Mouse (Mus musculus): Measurements from ENCODE around the gene Nol7. TPM values are rescaled to one million over a fixed set of nuclear protein-coding genes. Genes with fewer than 3 reads are reported as not detected.

Gene Nol7
- polyA plus RNA-seq, 1 experiment from 2014 or later = 152 TPM

- whole genome bisulfite sequencing = 92% methylated on average over 4 of the region's 4 CpGs
- Histone ChIP-seq H3K9me3 (ENCODE audit: control insufficient read depth, low read length) (no peaks in the 10 kb centered on the region), H3K9ac (replicated peaks; ENCODE audit: low read depth, low read length) (no peak overlapping the region), H3K27ac (ENCODE audit: low read length) (no peak overlapping the region), H3K36me3 (ENCODE audit: control insufficient read depth, insufficient read depth) (no peaks in the 10 kb centered on the region), H3K27me3 (replicated peaks; ENCODE audit: control insufficient read depth, insufficient read depth, low read length) (no peaks in the 10 kb centered on the region), H3K4me1 (replicated peaks; ENCODE audit: control insufficient read depth, insufficient read depth, low read length) (0 out of 2 replicates have a peak, but pooled peaks cover 6% of the 10 kb centered on the region), H3K4me3 (replicated peaks; ENCODE audit: low read length) (no peak overlapping the region), H3K4me2 (ENCODE audit: low read length) (no peak overlapping the region)
- ATAC-seq = no peak
Observed at GRCm38 (mm10) chr13:43445754-43446153, 47.6 kb downstream of the Nol7 start.

DNA sequence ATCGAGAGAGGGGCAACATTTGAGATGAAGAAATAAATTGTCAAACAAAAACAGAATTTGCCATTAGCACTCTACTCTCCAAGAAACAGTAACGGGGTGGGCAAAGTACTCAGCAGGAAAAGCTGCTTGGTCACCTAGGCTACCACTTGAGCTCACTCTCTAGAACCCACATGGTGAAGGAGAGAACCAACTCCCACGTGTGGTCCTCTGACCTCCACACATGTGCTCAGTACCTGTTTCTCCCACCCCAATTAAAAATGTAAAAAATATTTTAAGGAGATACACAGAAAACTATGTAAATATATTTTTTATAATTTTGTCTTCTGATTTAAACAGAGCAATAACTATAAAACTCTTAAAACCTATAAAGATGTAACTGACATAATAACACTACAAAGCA is 49.5 kb downstream of the Nol7 start:
- H3K27ac ChIP-seq (ENCODE audit: low read length) = no peak overlapping the region
- no peaks in the 10 kb centered on the region for H3K9me3 ChIP-seq (ENCODE audit: control insufficient read depth, low read length)
- H3K27me3 ChIP-seq (replicated peaks; ENCODE audit: control insufficient read depth, insufficient read depth, low read length) = no peaks in the 10 kb centered on the region
- peaks cover 3% of the 10 kb centered on the region for H3K4me1 ChIP-seq (replicated peaks; ENCODE audit: control insufficient read depth, insufficient read depth, low read length)
- H3K4me2 ChIP-seq (ENCODE audit: low read length) = no peak overlapping the region
- H3K4me3 ChIP-seq (replicated peaks; ENCODE audit: low read length) = no peak overlapping the region
- no peak for ATAC-seq
- no peak overlapping the region for H3K9ac ChIP-seq (replicated peaks; ENCODE audit: low read depth, low read length)
- WGBS = 83% methylated on average over 3 of the region's 3 CpGs
- no peaks in the 10 kb centered on the region for H3K36me3 ChIP-seq (ENCODE audit: control insufficient read depth, insufficient read depth)

DNA sequence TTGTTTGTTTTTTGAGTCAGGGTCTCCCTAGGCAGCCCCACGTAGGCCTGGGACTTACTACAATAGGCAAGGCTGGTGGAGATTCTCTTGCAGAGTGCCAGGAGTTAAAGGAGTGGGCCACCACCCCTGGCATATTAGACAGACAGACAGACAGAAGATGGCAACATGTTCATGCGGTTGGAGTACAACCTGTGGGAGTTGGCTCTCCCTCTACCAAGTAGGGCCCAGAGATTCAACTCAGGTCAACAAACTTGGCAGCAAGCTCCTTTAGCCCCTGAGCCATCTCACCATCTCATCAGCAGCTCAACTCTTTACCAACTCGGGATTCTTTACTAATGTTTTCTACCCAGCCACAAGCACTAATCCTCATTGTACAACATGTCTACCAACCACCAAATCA is 52.5 kb downstream of the Nol7 start:
- WGBS = 90% methylated on average over 3 of the region's 3 CpGs
- Histone ChIP-seq H3K4me2 (ENCODE audit: low read length) (no peak overlapping the region), H3K9me3 (ENCODE audit: control insufficient read depth, low read length) (no peaks in the 10 kb centered on the region), H3K27me3 (replicated peaks; ENCODE audit: control insufficient read depth, insufficient read depth, low read length) (no peaks in the 10 kb centered on the region), H3K4me3 (replicated peaks; ENCODE audit: low read length) (no peak overlapping the region), H3K9ac (replicated peaks; ENCODE audit: low read depth, low read length) (no peak overlapping the region), H3K27ac (ENCODE audit: low read length) (no peak overlapping the region), H3K4me1 (replicated peaks; ENCODE audit: control insufficient read depth, insufficient read depth, low read length) (peaks cover 6% of the 10 kb centered on the region), H3K36me3 (ENCODE audit: control insufficient read depth, insufficient read depth) (no peaks in the 10 kb centered on the region)
- ATAC-seq = no peak

GRCm38 (mm10) chr13:43452177-43452576 is 54.0 kb downstream of the Nol7 start:
- H3K9ac ChIP-seq (replicated peaks; ENCODE audit: low read depth, low read length) = no peak overlapping the region
- no peaks in the 10 kb centered on the region for H3K36me3 ChIP-seq (ENCODE audit: control insufficient read depth, insufficient read depth)
- 81% methylated on average over 2 of the region's 2 CpGs for WGBS
- no peak overlapping the region for H3K4me3 ChIP-seq (replicated peaks; ENCODE audit: low read length)
- no peaks in the 10 kb centered on the region for H3K27me3 ChIP-seq (replicated peaks; ENCODE audit: control insufficient read depth, insufficient read depth, low read length)
- no peak overlapping the region for H3K4me2 ChIP-seq (ENCODE audit: low read length)
- peaks cover 6% of the 10 kb centered on the region for H3K4me1 ChIP-seq (replicated peaks; ENCODE audit: control insufficient read depth, insufficient read depth, low read length)
- no peak overlapping the region for H3K27ac ChIP-seq (ENCODE audit: low read length)
- no peak for ATAC-seq
- no peaks in the 10 kb centered on the region for H3K9me3 ChIP-seq (ENCODE audit: control insufficient read depth, low read length)

DNA sequence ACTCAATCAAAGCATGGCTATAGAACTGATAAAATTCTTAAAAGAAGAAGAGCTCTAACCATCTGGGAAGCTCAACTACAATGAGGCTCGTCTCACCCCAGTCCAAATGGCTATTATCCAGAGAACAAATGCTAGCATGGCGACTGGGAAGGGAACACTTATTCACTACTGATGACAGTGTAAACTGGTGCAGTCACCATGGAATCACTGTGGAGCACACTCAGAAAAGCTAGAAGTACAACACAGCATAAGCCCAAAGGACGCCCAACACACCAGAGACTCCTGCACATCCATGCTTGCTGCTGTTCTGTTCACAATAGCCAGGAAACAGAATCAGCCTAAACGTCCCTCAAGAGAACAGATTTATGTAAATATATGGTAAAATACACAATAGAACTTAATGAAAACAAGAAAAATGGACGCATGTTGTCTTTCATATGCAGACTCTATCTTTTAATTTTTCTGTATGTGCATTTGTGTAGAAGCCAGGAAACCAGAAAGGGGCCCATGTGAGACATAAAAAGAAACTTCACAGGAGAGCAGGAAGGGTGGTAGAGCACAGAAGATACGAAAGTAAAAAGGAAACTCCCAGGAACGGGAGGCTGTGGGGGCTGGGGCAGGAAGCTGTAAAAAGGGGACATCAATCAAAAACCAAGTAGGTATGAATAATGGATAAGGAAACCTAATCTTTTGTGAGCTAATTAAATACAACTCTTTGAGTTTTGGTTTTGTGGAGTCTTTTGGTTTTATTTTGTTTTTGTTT is 54.8 kb downstream of the Nol7 start:
- Histone ChIP-seq H3K4me1 (replicated peaks; ENCODE audit: control insufficient read depth, insufficient read depth, low read length) (peaks cover 6% of the 10 kb centered on the region), H3K27ac (ENCODE audit: low read length) (no peak overlapping the region), H3K4me2 (ENCODE audit: low read length) (no peak overlapping the region), H3K36me3 (ENCODE audit: control insufficient read depth, insufficient read depth) (no peaks in the 10 kb centered on the region), H3K9me3 (ENCODE audit: control insufficient read depth, low read length) (no peaks in the 10 kb centered on the region), H3K9ac (replicated peaks; ENCODE audit: low read depth, low read length) (no peak overlapping the region), H3K4me3 (replicated peaks; ENCODE audit: low read length) (no peak overlapping the region), H3K27me3 (replicated peaks; ENCODE audit: control insufficient read depth, insufficient read depth, low read length) (no peaks in the 10 kb centered on the region)
- WGBS = 28% methylated on average over 7 of the region's 7 CpGs
- no peak for ATAC-seq

- ATAC-seq = no peak
- Histone ChIP-seq H3K9me3 (ENCODE audit: control insufficient read depth, low read length) (no peaks in the 10 kb centered on the region), H3K27me3 (replicated peaks; ENCODE audit: control insufficient read depth, insufficient read depth, low read length) (no peaks in the 10 kb centered on the region), H3K9ac (replicated peaks; ENCODE audit: low read depth, low read length) (no peak overlapping the region), H3K4me1 (replicated peaks; ENCODE audit: control insufficient read depth, insufficient read depth, low read length) (peaks cover 6% of the 10 kb centered on the region), H3K4me2 (ENCODE audit: low read length) (no peak overlapping the region), H3K4me3 (replicated peaks; ENCODE audit: low read length) (no peak overlapping the region), H3K27ac (ENCODE audit: low read length) (no peak overlapping the region), H3K36me3 (ENCODE audit: control insufficient read depth, insufficient read depth) (no peaks in the 10 kb centered on the region)
- 86% methylated on average over 7 of the region's 7 CpGs for WGBS
Observed at GRCm38 (mm10) chr13:43454431-43454830, 56.2 kb downstream of the Nol7 start.

Other genes with a start within 250 kb of the Nol7 start
- 81.5 and 81.9 TPM in 2 replicates for gene Tbc1d7, start 226.9 kb upstream of the Nol7 start, polyA plus RNA-seq (2015; fragmentation: Nextera tagmentation; extraction: Ambion mirVana)
- 2.1 and 2.3 TPM in 2 replicates for gene Gfod1, start 94.2 kb upstream of the Nol7 start, polyA plus RNA-seq (2015; fragmentation: Nextera tagmentation; extraction: Ambion mirVana)
- 38.7 TPM in 2 replicates for gene Sirt5, start 32.9 kb upstream of the Nol7 start, polyA plus RNA-seq (2015; fragmentation: Nextera tagmentation; extraction: Ambion mirVana)
- 11.9 and 12.1 TPM in 2 replicates for gene Ranbp9, start 82.9 kb downstream of the Nol7 start, polyA plus RNA-seq (2015; fragmentation: Nextera tagmentation; extraction: Ambion mirVana)
- 6.9 TPM in 2 replicates for gene Mcur1, start 161.8 kb downstream of the Nol7 start, polyA plus RNA-seq (2015; fragmentation: Nextera tagmentation; extraction: Ambion mirVana)
- gene Rnf182, start 217.3 kb downstream of the Nol7 start, polyA plus RNA-seq (2015; fragmentation: Nextera tagmentation; extraction: Ambion mirVana) = 51.6 and 56.0 TPM in 2 replicates

All from forebrain, embryonic 16.5 days (tissue).